Mouse (Mus musculus) heart, embryonic 13.5 days (tissue): ENCODE data around the gene Tor2a. TPM values are rescaled to one million over a fixed set of nuclear protein-coding genes. Genes with fewer than 3 reads are reported as not detected.
A peak's percentile ranks its signal among the peaks of the same experiment; 100 is the strongest.

Experiments used
- ATAC-seq: fragments of 200-750 bp; cut with Nextera tagmentation; 2 replicates; pipeline ENCODE4 v1.8.0; 2017; ENCODE audit warnings: moderate TSS enrichment; ENCODE audit not compliant: insufficient number of reproducible peaks, low FRiP score, low TSS enrichment; ENCODE audit errors: extremely low read depth
- H3K27ac ChIP-seq: fragments of 300-500 bp; sonication (generic); replicated peaks from 2 replicates; pipeline ENCODE4 v1.5.1; 2015; ENCODE audit warnings: moderate library complexity, mild to moderate bottlenecking, inconsistent platforms
- H3K27me3 ChIP-seq: fragments of 300-500 bp; sonication (generic); replicated peaks from 2 replicates; pipeline ENCODE4 v1.6.1; 2015; ENCODE audit warnings: mild to moderate bottlenecking, inconsistent platforms
- H3K36me3 ChIP-seq: fragments of 300-500 bp; sonication (generic); 2 replicates; pipeline ENCODE4 v1.6.1; 2015; ENCODE audit warnings: mild to moderate bottlenecking, inconsistent platforms
- H3K4me1 ChIP-seq: fragments of 300-500 bp; sonication (generic); 2 replicates; pipeline ENCODE4 v1.6.1; 2015; ENCODE audit warnings: inconsistent platforms
- H3K4me2 ChIP-seq: fragments of 300-500 bp; sonication (generic); 2 replicates; pipeline ENCODE4 v1.6.1; 2015; ENCODE audit warnings: inconsistent platforms, mild to moderate bottlenecking, moderate library complexity
- H3K4me3 ChIP-seq: fragments of 300-500 bp; sonication (generic); 2 replicates; pipeline ENCODE4 v1.5.1; 2015; ENCODE audit warnings: moderate library complexity, mild to moderate bottlenecking, inconsistent platforms
- H3K9ac ChIP-seq: fragments of 300-500 bp; sonication (generic); 2 replicates; pipeline ENCODE4 v1.6.1; 2015; ENCODE audit warnings: inconsistent platforms, mild to moderate bottlenecking, moderate library complexity
- H3K9me3 ChIP-seq: fragments of 300-500 bp; sonication (generic); 2 replicates; pipeline ENCODE4 v1.6.1; 2016; ENCODE audit warnings: inconsistent platforms
- WGBS: fragments of 180-500 bp; shearing (Covaris S2); methylation state at CpG from one replicate; pipeline ENCODE4 v1.1.7; 2015; ENCODE audit warnings: mixed read lengths; 5-methylcytosine and 5-hydroxymethylcytosine counted together
- polyA plus RNA-seq: library from polyadenylated mRNA; unstranded; fragments of >200 nt; fragmentation: Nextera tagmentation; extraction: Ambion mirVana; gene quantifications from 2 replicates; pipeline ENCODE4 v1.2.1, GENCODE M21; 2015

The Tor2a gene
- polyA plus RNA-seq, 1 experiment from 2014 or later, result 40.0 TPM

DNA sequence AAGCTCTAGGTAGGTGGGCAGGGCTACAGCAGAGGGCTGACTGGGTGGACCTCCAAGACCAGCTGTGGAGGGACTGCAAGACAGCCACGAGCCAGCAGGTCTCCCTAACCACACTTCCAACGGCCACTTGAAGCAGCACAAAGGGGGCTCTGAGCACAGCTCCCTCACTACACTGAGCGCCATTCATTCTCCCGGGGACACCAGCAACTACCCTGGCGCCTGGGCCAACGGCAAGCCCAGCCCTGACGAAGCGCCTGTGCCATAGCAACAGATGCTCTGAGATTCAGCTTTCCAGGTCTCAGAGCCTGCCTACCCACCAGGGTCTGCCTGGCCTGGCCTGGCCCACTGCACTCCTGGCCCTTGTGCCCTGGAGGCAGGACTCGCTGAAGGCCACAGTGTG, 38.3 kb upstream of the Tor2a start:
- Histone ChIP-seq H3K27ac (no peak overlapping the region), H3K36me3 (no peaks in the 10 kb centered on the region), H3K4me3 (no peak overlapping the region), H3K9me3 (no peaks in the 10 kb centered on the region), H3K9ac (no peak overlapping the region), H3K4me1 (peaks cover 37% of the 10 kb centered on the region), H3K4me2 (no peak overlapping the region), H3K27me3 (no peaks in the 10 kb centered on the region)
- no peak for ATAC-seq
- WGBS, result 58% methylated on average over 9 of the region's 9 CpGs

DNA sequence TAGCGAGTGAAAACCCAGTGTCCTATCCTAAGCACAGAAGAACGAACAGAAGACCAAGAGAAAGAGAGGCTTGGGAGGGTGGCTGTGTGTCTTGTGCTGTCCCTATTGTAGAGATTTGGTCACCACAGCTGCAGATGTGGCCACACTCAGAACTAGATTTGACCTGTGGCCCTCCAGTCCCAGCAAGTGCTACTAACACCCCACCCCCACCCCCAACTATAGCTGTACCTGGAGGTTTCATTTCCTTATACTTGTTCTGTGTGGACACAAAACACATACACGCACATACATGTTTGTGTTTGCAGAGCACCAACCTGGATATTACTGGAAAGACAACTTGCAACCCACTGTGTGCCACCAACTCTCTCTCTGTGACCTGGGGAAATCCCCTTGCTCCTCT, 37.0 kb upstream of the Tor2a start:
- no peak overlapping the region for H3K4me2 ChIP-seq
- H3K9ac ChIP-seq, result no peak overlapping the region
- no peak for ATAC-seq
- H3K4me1 ChIP-seq, result peaks cover 24% of the 10 kb centered on the region
- H3K27ac ChIP-seq, result no peak overlapping the region
- peaks cover 3% of the 10 kb centered on the region; the same call in 1 of the 2 replicates for H3K36me3 ChIP-seq
- H3K9me3 ChIP-seq, result no peaks in the 10 kb centered on the region
- H3K27me3 ChIP-seq, result no peaks in the 10 kb centered on the region
- WGBS, result 79% methylated on average over 3 of the region's 3 CpGs
- no peak overlapping the region for H3K4me3 ChIP-seq

GRCm38 (mm10) chr2:32720681-32721229, 36.3 kb upstream of the Tor2a start, which contains the start of gene Sh2d3c:
Gene Sh2d3c (plus strand): TSS chr2:32721055.
- H3K4me1 ChIP-seq, result peaks cover 19% of the 10 kb centered on the region
- 29% methylated on average over 8 of the region's 8 CpGs for WGBS

DNA sequence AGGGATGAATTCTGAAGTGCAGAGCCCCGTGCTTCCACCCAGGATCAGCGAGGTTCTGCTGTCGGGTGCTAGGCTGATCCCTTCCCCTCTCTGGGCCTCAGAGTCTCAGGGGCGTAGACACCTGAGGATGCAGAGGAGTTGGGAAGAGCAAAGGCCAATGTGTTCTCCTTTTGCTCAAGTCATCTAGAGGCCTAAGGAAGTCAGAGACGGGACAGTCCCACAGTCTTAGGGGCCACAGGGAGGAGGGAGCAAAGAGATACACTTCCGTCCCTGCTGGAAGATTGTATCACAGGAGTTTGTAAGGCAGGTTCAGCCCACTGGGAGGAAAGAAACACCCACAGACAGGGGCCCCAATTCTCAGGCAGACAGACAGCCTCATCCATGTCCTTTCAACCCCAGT, 35.0 kb upstream of the Tor2a start:
- no peaks in the 10 kb centered on the region for H3K27me3 ChIP-seq
- H3K27ac ChIP-seq, result no peak overlapping the region; the same call in 1 of the 2 replicates
- H3K9ac ChIP-seq, result peak overlapping the region; percentile 67
- H3K36me3 ChIP-seq, result peaks cover 10% of the 10 kb centered on the region; the same call in 1 of the 2 replicates
- H3K4me1 ChIP-seq, result peaks cover 21% of the 10 kb centered on the region
- peak overlapping the region; percentile 59 for H3K4me2 ChIP-seq
- ATAC-seq, result no peak
- H3K4me3 ChIP-seq, result peak overlapping the region; percentile 37
- WGBS, result 44% methylated on average over 6 of the region's 6 CpGs
- no peaks in the 10 kb centered on the region for H3K9me3 ChIP-seq

More at GRCm38 (mm10) chr2:32720681-32721229, 36.3 kb upstream of the Tor2a start, which contains the start of gene Sh2d3c:
- H3K27ac ChIP-seq, result peak within 1 kb of the TSS; percentile 54
- peak within 1 kb of the TSS; percentile 67 for H3K9ac ChIP-seq
- no peak for ATAC-seq
- peak within 1 kb of the TSS; percentile 37 for H3K4me3 ChIP-seq
- H3K36me3 ChIP-seq, result peaks cover 10% of the 10 kb centered on the region; the same call in 1 of the 2 replicates
- H3K9me3 ChIP-seq, result no peaks in the 10 kb centered on the region
- no peaks in the 10 kb centered on the region for H3K27me3 ChIP-seq
- H3K4me2 ChIP-seq, result peak within 1 kb of the TSS; percentile 59

GRCm38 (mm10) chr2:32722581-32722980, 34.5 kb upstream of the Tor2a start:
- no peaks in the 10 kb centered on the region for H3K27me3 ChIP-seq
- 0 out of 2 replicates have a peak overlapping the region, but pooled peaks have one; percentile 59 for H3K4me2 ChIP-seq
- WGBS, result 69% methylated on average over 3 of the region's 3 CpGs
- no peaks in the 10 kb centered on the region for H3K9me3 ChIP-seq
- peaks cover 10% of the 10 kb centered on the region; the same call in 1 of the 2 replicates for H3K36me3 ChIP-seq
- H3K9ac ChIP-seq, result peak overlapping the region; percentile 67; the same call in 1 of the 2 replicates
- no peak for ATAC-seq
- H3K4me3 ChIP-seq, result no peak overlapping the region
- peaks cover 27% of the 10 kb centered on the region for H3K4me1 ChIP-seq
- no peak overlapping the region for H3K27ac ChIP-seq

- H3K36me3 ChIP-seq, result peaks cover 10% of the 10 kb centered on the region; the same call in 1 of the 2 replicates
- no peaks in the 10 kb centered on the region for H3K9me3 ChIP-seq
- H3K4me1 ChIP-seq, result peaks cover 33% of the 10 kb centered on the region
- H3K9ac ChIP-seq, result no peak overlapping the region
- H3K4me3 ChIP-seq, result no peak overlapping the region
- no peak for ATAC-seq
- WGBS, result 65% methylated on average over 4 of the region's 4 CpGs
- no peak overlapping the region for H3K4me2 ChIP-seq
- H3K27ac ChIP-seq, result no peak overlapping the region
- no peaks in the 10 kb centered on the region for H3K27me3 ChIP-seq
Observed at GRCm38 (mm10) chr2:32724149-32724548, 32.9 kb upstream of the Tor2a start.

- whole genome bisulfite sequencing, result 72% methylated on average over 16 of the region's 16 CpGs
- H3K4me3 ChIP-seq, result no peak overlapping the region
- peaks cover 40% of the 10 kb centered on the region for H3K4me1 ChIP-seq
- H3K36me3 ChIP-seq, result peaks cover 10% of the 10 kb centered on the region; the same call in 1 of the 2 replicates
- H3K4me2 ChIP-seq, result no peak overlapping the region
- H3K9ac ChIP-seq, result no peak overlapping the region
- H3K9me3 ChIP-seq, result no peaks in the 10 kb centered on the region
- no peak for ATAC-seq
- no peaks in the 10 kb centered on the region for H3K27me3 ChIP-seq
- H3K27ac ChIP-seq, result peak overlapping the region; percentile 36; the same call in 1 of the 2 replicates
Observed at GRCm38 (mm10) chr2:32724832-32725790, 31.9 kb upstream of the Tor2a start.

GRCm38 (mm10) chr2:32727435-32727834, 29.6 kb upstream of the Tor2a start:
- Histone ChIP-seq H3K4me2 (peak overlapping the region; percentile 73), H3K36me3 (peaks cover 13% of the 10 kb centered on the region; the same call in 1 of the 2 replicates), H3K4me3 (peak overlapping the region; percentile 60), H3K4me1 (peaks cover 43% of the 10 kb centered on the region), H3K27ac (peak overlapping the region; percentile 83), H3K9me3 (no peaks in the 10 kb centered on the region), H3K27me3 (no peaks in the 10 kb centered on the region), H3K9ac (peak overlapping the region; percentile 81)
- under 1% methylated on average over 16 of the region's 16 CpGs for WGBS
- peak; percentile 89 for ATAC-seq

- ATAC-seq, result no peak; the same call in 1 of the 2 replicates
- 22% methylated on average over 7 of the region's 7 CpGs for WGBS
Observed at GRCm38 (mm10) chr2:32728463-32728862, 28.6 kb upstream of the Tor2a start.

GRCm38 (mm10) chr2:32729547-32729946, 27.5 kb upstream of the Tor2a start:
- Histone ChIP-seq H3K4me3 (peak overlapping the region; percentile 60), H3K4me2 (peak overlapping the region; percentile 73), H3K4me1 (peaks cover 60% of the 10 kb centered on the region), H3K27ac (peak overlapping the region; percentile 83), H3K9me3 (no peaks in the 10 kb centered on the region), H3K27me3 (no peaks in the 10 kb centered on the region), H3K9ac (peak overlapping the region; percentile 81), H3K36me3 (peaks cover 13% of the 10 kb centered on the region; the same call in 1 of the 2 replicates)
- WGBS, result 67% methylated on average over 4 of the region's 4 CpGs
- no peak for ATAC-seq

More at GRCm38 (mm10) chr2:32728463-32728862, 28.6 kb upstream of the Tor2a start:
- Histone ChIP-seq H3K27me3 (no peaks in the 10 kb centered on the region), H3K4me2 (peak overlapping the region; percentile 73), H3K4me3 (peak overlapping the region; percentile 60), H3K27ac (peak overlapping the region; percentile 83), H3K9me3 (no peaks in the 10 kb centered on the region), H3K36me3 (peaks cover 13% of the 10 kb centered on the region; the same call in 1 of the 2 replicates), H3K4me1 (peaks cover 51% of the 10 kb centered on the region), H3K9ac (peak overlapping the region; percentile 81)

GRCm38 (mm10) chr2:32730854-32731253, 26.2 kb upstream of the Tor2a start:
- Histone ChIP-seq H3K9ac (peak overlapping the region; percentile 69), H3K4me2 (peak overlapping the region; percentile 73), H3K36me3 (0 out of 2 replicates have a peak, but pooled peaks cover 3% of the 10 kb centered on the region), H3K27ac (peak overlapping the region; percentile 83), H3K4me1 (peaks cover 73% of the 10 kb centered on the region), H3K9me3 (no peaks in the 10 kb centered on the region), H3K27me3 (no peaks in the 10 kb centered on the region), H3K4me3 (peak overlapping the region; percentile 60)
- ATAC-seq, result no peak
- WGBS, result 16% methylated on average over 11 of the region's 11 CpGs
